Mouse (Mus musculus): ENCODE results near the gene Comt. TPM values are rescaled to one million over a fixed set of nuclear protein-coding genes. Genes with fewer than 3 reads are reported as not detected.
A peak's percentile ranks its signal among the peaks of the same experiment; 100 is the strongest.

Comt gene
- polyA plus RNA-seq, 2 experiments from 2014 or later: 45.6 to 60.6 TPM

- no peak for ATAC-seq
Measured at GRCm38 (mm10) chr16:18430641-18431212, 4.1 kb upstream of the Comt start.

- ATAC-seq: no peak
Measured at GRCm38 (mm10) chr16:18429641-18430040, 3.0 kb upstream of the Comt start.

GRCm38 (mm10) chr16:18428516-18429042 is 1.9 kb upstream of the Comt start:
- ATAC-seq: no peak

- no peak for ATAC-seq
Measured at GRCm38 (mm10) chr16:18428011-18428515, 1.4 kb upstream of the Comt start.

- peak; percentile 75 for ATAC-seq
Measured at GRCm38 (mm10) chr16:18426215-18426791, 349 bp downstream of the Comt start, which contains the start of gene Txnrd2. Gene Txnrd2, plus strand, starts transcription at chr16:18426384.

- no peak for ATAC-seq
Measured at GRCm38 (mm10) chr16:18425475-18426214, 1.0 kb downstream of the Comt start.

- ATAC-seq: peak; percentile 32
Measured at GRCm38 (mm10) chr16:18424364-18425045, 2.1 kb downstream of the Comt start.

- no peak for ATAC-seq
Measured at GRCm38 (mm10) chr16:18423915-18424265, 2.8 kb downstream of the Comt start.

GRCm38 (mm10) chr16:18423203-18423914 is 3.3 kb downstream of the Comt start:
- ATAC-seq: no peak

GRCm38 (mm10) chr16:18420571-18420970 is 6.1 kb downstream of the Comt start:
- ATAC-seq: no peak

- ATAC-seq: no peak
Measured at GRCm38 (mm10) chr16:18419603-18420026, 7.0 kb downstream of the Comt start.

- ATAC-seq: no peak
Measured at GRCm38 (mm10) chr16:18418756-18419602, 7.7 kb downstream of the Comt start.

- no peak for ATAC-seq
Measured at GRCm38 (mm10) chr16:18417491-18417890, 9.2 kb downstream of the Comt start.

GRCm38 (mm10) chr16:18416837-18417236 is 9.8 kb downstream of the Comt start:
- no peak for ATAC-seq

GRCm38 (mm10) chr16:18416094-18416761 is 10.4 kb downstream of the Comt start:
- ATAC-seq: peak; percentile 43

GRCm38 (mm10) chr16:18413032-18413816 is 13.4 kb downstream of the Comt start:
- ATAC-seq: no peak

GRCm38 (mm10) chr16:18411802-18412476 is 14.7 kb downstream of the Comt start:
- ATAC-seq: no peak

- ATAC-seq: no peak
Measured at GRCm38 (mm10) chr16:18411026-18411649, 15.5 kb downstream of the Comt start.

GRCm38 (mm10) chr16:18410418-18410817 is 16.2 kb downstream of the Comt start:
- no peak for ATAC-seq
